Mouse (Mus musculus) MN1 (cell line): ENCODE measurements around the gene Pla2g12a.

ENCODE experiments used
- DNase-seq: peaks from one replicate; pipeline ENCODE4 v3.0.0-alpha.2; 2016; ENCODE audit warnings: low spot score

The Pla2g12a gene

DNA sequence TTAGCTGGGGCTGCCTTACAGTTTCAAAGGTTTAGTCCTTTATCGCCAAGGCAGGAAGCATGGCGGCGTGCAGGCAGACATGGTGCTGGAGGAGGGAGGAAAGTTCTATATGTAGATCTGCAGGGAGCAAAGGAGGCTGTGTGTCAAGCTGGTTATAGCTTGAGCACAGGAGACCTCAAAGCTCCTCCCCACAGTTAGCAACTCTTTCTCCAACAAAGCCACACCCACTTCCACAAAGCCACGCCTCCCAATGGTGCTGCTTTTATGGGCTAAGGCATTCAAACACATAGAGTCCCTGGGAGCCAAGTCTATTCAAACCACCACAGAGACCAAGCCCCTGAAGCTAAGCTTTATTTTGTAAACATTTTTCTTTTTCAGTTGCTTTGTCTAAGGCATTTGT lies 20.5 kb downstream of the Pla2g12a start:
- no peak for DNase-seq

DNA sequence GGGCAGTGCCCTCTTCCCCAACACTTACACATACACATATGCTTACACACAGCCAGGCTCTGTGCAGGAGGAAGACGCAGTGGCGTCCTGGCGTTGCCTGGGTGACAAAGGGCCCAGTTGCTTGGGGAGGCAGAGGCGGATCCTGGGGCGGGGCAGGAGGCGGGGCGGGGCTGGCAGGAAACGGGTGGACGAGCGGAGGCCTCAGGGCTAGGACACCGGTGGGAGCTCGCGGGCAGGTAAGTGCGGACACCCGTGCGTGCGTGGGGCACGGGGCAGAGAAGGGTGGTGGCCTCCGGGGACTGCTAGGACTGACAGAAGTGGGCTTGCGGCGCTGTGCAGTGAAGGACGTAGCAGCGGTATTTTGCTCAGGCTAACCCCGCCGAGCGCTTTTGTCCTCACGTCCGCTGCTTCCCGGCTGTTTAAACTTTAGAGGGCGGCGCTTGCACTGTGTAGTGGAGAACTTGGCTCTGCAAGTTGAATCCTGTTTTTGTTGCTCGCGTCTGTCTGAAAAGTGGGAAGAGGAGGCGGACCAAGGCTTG lies 22.9 kb downstream of the Pla2g12a start, which contains the start of gene Casp6:
Gene Casp6, plus strand, starts transcription at position 155 of the 539 bp plus-strand sequence.
- DNase-seq = peak; percentile 58

DNA sequence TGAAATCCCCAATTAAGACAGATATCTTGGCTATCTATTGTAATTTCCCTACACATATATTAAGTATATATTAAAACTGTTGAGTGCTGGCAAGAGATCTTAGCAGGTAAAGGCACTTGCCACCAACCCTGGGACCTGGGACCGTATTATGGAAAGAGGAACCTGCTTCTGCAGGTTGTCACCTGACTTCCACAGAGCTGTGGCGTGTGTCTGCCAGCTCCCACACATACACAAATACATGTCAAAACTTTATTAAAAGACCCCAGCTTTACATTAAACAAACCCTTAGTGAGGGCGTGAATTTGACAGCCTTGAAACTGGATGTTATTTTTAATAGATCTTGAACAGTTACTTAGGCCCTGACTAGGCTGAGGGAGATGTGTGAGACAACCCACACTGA lies 25.0 kb downstream of the Pla2g12a start:
- DNase-seq = no peak

DNA sequence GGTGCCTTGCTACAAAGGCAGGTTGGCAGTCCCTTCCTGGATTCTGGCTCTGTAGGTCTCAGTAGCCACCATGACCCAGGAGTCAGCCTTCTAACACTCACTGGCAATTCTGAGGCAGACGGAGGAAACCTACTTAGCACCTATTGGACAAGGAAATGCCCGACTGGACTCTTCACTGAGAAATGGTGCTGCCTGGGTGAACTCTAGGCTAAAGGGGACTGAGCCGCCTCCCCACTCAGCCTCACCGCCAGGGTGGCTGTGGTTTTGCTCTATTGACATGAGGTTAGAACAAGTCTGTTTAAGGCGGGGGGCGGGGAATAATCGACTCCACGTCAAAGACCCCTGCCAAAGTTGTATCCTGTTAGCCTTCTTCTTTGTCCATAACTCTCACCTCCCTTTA lies 25.5 kb downstream of the Pla2g12a start:
- DNase-seq = no peak

DNA sequence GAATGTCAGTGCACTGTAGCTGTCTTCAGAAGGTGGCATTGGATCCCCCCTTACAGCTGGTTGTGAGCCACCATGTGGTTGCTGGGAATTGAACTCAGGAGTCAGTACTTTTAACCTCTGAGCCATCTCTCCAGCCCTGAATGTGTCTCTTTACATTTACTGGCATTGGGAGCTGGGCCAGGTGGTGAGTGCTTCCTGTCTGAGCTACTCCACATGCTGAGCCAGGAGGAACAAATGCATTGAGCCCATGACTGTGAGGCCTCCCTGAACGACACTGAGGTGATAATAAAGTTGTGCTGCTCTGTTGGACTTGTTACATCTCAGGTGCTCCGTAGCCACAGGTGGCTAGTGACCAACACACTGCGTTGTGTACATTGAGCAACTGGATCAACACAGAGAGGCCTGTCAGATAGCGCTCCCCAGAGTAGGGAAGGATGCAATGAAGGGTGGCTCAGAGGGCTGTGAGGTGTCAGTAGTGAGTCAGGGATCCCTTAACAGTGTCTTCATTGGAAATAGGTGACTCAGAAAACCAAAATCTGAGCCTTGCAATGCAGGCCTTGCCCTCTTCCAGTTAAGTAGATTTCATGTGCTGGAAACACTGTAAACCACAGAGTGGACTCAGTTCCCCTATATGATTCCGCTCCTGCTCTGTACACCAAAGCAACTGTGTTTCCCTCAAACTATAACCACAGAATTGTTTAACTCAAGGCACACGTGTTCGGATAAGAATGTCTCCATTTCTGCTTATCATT lies 26.2 kb downstream of the Pla2g12a start:
- no peak for DNase-seq

DNA sequence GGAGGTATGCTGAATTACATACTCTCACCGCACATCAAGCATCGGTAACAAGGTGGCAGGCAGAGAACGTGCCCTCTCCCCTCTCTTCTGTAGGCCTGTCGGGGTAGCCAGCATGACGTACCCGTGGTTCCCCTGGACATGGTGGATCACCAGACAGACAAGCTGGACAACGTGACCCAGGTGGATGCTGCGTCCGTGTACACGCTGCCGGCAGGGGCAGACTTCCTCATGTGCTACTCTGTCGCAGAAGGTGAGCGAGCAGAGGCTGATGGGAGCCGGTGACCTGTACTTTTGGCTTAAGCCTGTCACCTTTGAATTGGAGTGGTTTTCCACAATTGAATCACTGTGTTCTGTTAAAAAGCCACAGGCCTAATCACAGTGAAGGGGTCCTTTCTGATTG lies 33.6 kb downstream of the Pla2g12a start:
- DNase-seq = no peak

DNA sequence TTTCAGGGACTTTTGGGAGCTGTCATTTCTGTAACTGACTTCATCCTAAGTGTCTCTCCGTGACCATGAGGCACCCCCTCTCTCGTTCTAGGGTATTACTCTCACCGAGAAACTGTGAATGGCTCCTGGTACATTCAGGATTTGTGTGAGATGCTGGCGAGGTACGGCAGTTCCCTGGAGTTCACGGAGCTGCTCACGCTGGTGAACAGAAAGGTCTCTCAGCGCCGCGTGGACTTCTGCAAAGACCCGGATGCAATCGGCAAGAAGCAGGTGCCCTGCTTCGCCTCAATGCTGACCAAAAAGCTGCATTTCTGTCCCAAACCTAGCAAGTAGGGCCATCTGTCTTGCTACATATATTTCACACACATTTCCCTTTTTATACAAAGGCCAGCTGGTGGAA lies 34.8 kb downstream of the Pla2g12a start:
- DNase-seq = no peak

DNA sequence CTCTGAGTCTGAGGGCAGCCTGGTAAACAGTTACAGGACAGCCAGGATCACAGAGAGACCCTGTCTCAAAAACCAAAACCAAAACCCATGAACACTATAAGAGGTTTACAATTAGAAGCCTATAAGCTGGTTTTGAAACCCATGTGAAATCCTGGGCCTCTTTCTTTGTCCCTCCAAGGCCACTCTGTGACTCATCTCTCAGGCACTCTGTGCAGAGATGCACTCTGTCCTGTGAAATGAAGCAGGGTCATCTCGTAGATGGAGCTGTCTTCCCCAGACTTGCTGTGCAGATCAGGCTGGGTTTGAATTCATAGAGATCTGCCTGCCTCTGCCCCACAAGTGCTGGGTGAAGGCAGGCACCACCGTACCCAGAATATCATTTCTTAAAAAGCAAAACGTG lies 39.0 kb downstream of the Pla2g12a start:
- DNase-seq = no peak

DNA sequence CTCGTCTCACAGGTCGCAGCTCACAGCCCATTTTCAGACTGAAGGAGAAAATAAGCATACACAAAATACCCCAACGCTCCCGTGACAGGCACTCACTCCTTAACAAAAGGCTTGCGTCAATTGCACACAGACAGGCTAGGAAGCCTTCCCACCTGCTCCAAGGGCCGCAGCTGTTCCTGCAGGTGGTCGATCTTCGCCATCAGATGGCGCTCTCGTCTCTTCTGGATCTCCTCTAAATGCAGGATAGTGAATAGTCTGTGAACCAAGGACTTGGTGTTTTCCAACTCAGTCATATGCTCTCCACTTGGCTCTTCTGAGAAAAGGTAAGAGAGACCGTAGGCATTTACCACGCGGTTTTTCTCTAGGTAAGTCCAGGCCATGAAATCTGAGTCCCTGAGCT lies 40.0 kb downstream of the Pla2g12a start:
- DNase-seq = peak; percentile 60

DNA sequence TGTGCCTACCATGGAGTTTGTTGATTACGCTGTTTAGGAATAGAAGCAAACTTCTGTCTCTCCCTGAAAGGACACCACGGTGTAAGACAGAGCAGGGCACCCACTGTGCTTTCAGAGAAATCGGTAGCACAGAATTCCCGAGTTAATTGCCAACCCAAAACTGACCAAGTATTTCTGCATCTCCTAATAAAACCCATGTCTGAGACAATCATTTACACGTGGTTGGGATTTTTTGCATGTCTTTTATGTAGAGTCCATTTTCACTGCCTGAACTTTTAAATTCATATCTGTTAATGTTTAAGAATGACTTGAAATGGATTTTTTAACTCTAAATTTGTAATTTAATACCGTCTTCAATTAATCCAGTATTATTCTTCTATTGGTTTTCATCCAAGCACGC lies 45.2 kb downstream of the Pla2g12a start:
- no peak for DNase-seq

DNA sequence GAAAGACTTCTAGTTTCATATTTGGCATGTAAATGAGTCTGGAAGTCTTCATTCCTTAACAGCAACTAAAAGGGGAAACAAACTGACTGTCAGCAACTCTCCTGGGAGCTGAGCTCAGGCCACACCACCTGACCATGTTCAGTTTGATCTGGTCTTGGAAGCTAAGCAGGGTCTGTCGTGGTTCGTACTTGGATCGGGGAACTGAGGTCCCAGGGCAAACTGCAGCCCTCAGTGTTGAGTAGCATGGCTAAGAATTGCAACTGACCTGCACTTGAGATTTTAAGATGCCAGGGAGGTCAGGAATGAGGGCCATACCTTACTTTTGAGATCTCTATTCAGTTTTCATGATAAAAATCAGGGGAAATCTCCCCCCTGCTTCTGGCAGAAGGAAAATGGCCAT lies 47.5 kb downstream of the Pla2g12a start:
- DNase-seq = no peak

DNA sequence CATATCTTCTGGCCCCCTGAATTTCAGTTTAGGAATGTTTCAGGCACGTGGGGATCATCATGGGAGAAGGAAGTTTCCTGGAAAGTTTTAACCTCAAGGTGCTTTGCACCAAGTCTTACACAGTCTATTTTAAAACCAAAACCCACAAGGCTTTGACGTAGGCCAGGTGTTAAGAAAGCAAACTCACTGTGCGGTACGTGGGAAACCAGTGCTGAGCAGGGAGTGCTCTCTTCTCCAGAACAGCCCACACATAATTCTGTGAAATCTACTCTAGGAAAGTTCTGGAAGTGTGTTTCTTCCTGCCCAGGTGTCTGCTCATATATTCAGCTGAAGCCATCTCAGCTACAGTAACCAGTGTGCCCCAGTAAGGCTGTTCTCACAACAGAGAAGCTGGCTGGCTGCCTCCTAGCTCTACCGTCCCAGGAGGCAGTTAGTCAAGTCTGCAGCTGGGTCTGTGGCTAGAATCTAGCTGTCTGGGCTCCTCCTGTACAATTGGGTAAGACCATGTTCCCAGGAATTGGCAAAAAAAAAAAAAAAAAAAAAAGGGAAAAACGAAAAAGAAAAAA lies 51.9 kb downstream of the Pla2g12a start:
- no peak for DNase-seq

DNA sequence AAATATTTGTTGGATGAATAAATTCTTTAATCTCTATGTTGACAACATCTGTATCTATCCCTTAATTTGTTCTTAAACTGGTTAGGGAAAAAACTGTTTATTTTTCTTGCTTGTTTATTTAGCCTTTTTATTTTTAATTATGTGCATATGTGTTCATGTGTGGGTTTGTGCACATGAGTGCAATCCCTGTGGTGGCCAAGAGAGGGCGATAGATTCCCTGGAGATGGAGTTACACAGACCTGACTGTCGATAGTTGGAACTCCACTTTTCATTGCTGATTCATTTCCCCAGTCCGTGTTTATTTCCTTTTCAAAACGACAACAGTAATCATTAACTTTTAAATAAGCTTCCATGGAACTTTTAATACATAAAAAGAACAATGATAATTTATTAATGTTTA lies 54.0 kb downstream of the Pla2g12a start:
- no peak for DNase-seq

DNA sequence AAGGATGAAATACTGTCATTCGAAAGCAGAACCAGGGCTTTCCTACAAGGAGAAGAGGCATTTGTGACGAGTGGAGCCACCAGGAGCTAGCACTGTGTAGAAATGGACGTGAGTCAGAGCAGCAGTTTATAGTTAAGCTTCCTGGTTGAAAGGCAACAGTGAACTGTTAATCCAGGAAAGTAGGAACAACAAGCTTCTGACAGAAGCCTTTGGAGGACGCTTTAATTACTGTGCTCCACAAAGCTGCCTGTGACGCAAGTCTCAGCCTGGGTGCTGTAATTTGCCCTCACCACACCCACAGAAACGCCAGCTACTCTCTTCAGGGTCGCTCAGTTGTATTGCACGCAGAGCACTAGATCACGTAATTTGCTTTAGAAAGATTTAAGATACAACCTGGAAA lies 58.2 kb downstream of the Pla2g12a start:
- peak; percentile 45 for DNase-seq

DNA sequence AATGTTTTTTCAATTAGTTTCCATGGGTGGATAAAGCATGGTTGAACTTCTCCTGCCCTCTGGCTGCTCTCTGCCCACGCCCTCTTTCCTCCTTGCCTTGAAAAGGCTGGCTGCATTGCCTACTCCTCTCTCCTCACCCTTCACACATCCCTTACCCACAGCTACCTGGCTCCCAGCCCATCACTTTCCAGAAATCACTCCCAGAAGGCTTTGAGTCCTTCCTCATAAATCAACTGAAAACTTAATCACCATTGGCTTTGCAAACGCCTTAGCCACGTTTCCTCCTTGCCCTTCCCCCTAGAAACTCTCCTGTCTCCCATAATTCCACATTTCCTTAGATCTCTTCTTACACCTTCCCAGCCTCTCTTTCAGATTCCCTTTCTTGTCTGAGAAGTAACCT lies 59.4 kb downstream of the Pla2g12a start:
- DNase-seq = peak; percentile 49

DNA sequence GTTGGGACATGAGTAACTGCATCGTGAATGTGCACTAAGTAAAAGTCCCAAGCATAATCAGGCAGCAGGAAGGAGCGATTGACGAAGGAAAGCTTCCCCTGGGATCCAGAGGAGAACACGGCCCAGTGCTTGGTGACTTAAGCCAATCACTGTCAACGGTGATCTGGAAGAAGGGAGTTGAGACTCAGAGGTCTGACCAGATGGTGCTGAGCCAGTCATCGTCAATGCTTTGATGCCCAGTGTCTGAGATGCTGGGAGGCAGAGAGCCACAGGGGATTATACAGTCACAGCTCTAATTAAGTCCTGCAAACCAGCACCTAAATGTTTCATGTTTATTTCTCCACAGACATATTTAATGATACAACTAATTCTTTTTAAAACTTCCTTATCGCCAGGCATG lies 60.7 kb downstream of the Pla2g12a start:
- peak; percentile 71 for DNase-seq

DNA sequence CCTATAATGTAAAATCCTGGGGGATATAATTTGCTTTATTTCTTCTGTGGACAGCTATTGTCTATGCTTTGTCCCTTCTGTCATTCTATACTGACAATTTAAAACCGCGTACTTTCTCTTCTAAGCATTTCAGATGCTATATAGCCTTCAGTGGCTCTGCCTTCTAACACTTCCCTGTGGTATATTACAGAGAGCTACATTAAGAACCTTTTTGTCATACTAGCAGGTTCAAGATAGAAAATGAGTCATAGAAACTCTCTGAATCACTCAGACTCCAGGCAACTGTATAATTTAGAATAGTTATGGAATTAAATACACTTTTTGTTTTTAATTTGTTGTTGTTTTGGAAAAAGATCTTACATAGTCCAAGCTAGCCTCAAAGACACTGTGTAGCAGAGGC lies 62.4 kb downstream of the Pla2g12a start:
- no peak for DNase-seq

DNA sequence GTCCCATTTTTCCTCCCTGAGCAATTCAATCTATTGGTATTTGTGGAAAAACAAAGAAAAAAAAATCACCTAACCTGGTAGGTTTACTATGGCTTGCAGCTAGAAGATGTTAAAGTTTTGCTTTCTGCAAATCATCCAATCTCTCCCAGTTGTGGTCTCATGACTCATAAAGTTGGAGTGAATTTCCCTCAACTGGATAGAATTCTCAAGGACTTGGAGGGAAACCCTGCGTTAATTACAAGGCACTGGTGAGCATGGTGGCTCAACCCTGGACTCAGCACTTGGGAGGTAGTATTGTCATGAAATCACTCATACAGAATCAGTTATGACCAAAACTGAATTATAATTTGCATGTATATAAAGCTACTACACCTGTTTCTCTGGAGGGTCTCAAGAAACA lies 62.9 kb downstream of the Pla2g12a start:
- DNase-seq = no peak

DNA sequence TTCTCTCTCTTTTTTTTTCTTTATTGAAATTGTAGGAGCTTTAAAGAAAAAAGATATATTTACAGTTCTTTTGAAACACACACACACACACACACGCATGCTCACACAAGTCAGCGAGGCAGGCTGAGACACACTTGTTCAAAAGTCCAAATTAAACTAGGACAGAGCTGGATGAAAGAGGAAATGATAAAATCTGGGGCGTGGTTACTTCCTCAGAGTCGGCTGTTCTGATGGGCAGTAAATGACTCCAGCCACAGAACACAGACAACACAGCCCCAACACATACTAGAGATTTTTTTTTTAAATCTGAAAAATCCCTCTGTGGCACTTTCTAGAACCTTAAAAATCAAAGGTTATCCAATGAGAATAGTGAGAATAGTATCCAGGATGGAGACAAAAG lies 65.4 kb downstream of the Pla2g12a start:
- no peak for DNase-seq
